Comparison of ENCODE assay signal across 11 mouse cellular contexts in genomic region chr4:144983821-144984371, GRCm38 (mm10).
A peak's percentile ranks its signal among the peaks of the same experiment; 100 is the strongest.
DNase-seq lines count a peak whose midpoint lies in the region; ATAC-seq and TF ChIP-seq lines count a peak whose summit lies in the region.
"Had no signal": no experiment of that assay in that cellular context is flagged by ENCODE, and none has a peak within 500 bp of the region (broad histone marks: within the 10 kb centered on the region; RNA-seq: fewer than 3 reads in every experiment).

No protein-coding gene starts in this region.

- no peak for DNase-seq in hindbrain, embryonic 10.5 days (ENCODE audit: low spot score)
- DNase-seq in hindbrain, embryonic 11.5 days (ENCODE audit: low spot score), result no peak
- peak; percentile 88 for DNase-seq in Patski (ENCODE audit: low read depth, low spot score)
- DNase-seq in heart, postnatal 0 days (ENCODE audit: low spot score), result peak; percentile 45
- DNase-seq in lung, postnatal 0 days (ENCODE audit: low spot score), result peak; percentile 63
- no peak for DNase-seq in thymus, postnatal 10 days (ENCODE audit: low spot score in 2 of 2)
- no peak for DNase-seq in layer of hippocampus, adult 8-10 months (ENCODE audit: low spot score in 2 of 2)
- no peak for DNase-seq in left cerebral cortex, adult 18-20 months (ENCODE audit: low spot score in 2 of 2)
- DNase-seq: cerebellum, postnatal 14 days had no signal

- H3K9ac ChIP-seq in hindbrain, embryonic 11.5 days (ENCODE audit: low read depth, low read length), result no peak overlapping the region
- no peak overlapping the region for H3K9ac ChIP-seq in heart, postnatal 0 days (replicated peaks; ENCODE audit: low read depth, low read length)
- no peak overlapping the region for H3K9ac ChIP-seq in lung, postnatal 0 days (replicated peaks; ENCODE audit: low read depth)
- H3K9ac ChIP-seq: limb, embryonic 13.5 days had no signal

- no peaks in the 10 kb centered on the region for H3K27me3 ChIP-seq in hindbrain, embryonic 10.5 days (ENCODE audit: insufficient read depth, poor library complexity, severe bottlenecking)
- no peaks in the 10 kb centered on the region for H3K27me3 ChIP-seq in hindbrain, embryonic 11.5 days (ENCODE audit: control insufficient read depth, insufficient read depth, low read length)
- H3K27me3 ChIP-seq in Patski, result no peaks in the 10 kb centered on the region
- H3K27me3 ChIP-seq in heart, postnatal 0 days (ENCODE audit: control insufficient read depth, insufficient read depth, low read length), result no peaks in the 10 kb centered on the region
- no peaks in the 10 kb centered on the region for H3K27me3 ChIP-seq in lung, postnatal 0 days (replicated peaks; ENCODE audit: insufficient read depth, low read length)
- H3K27me3 ChIP-seq: limb, embryonic 13.5 days had no signal

- no peak for ATAC-seq in hindbrain, embryonic 11.5 days (ENCODE audit: low FRiP score)
- peak; percentile 95 for ATAC-seq in Patski
- ATAC-seq in heart, postnatal 0 days (ENCODE audit: insufficient read depth, low read depth), result peak; percentile 72; the same call in 1 of the 2 replicates
- ATAC-seq in lung, postnatal 0 days, result peak; percentile 84
- ATAC-seq: CD4-positive, CD25-positive, alpha-beta regulatory T cell, adult 4 months had no signal

- no peaks in the 10 kb centered on the region for H3K36me3 ChIP-seq in hindbrain, embryonic 10.5 days
- H3K36me3 ChIP-seq in hindbrain, embryonic 11.5 days (ENCODE audit: control insufficient read depth, insufficient read depth, low read length), result no peaks in the 10 kb centered on the region
- 0 out of 2 replicates have a peak, but pooled peaks cover 2% of the 10 kb centered on the region for H3K36me3 ChIP-seq in heart, postnatal 0 days (replicated peaks; ENCODE audit: control insufficient read depth, insufficient read depth, low read length)
- H3K36me3 ChIP-seq in lung, postnatal 0 days (ENCODE audit: insufficient read depth, low read length), result no peaks in the 10 kb centered on the region

- WGBS in hindbrain, embryonic 10.5 days, result 64% methylated on average over 8 of the region's 8 CpGs
- WGBS in hindbrain, embryonic 11.5 days, result 66% methylated on average over 8 of the region's 8 CpGs
- 18% methylated on average over 8 of the region's 8 CpGs for WGBS in heart, postnatal 0 days
- 41% methylated on average over 8 of the region's 8 CpGs for WGBS in lung, postnatal 0 days

- no peak overlapping the region for H3K4me2 ChIP-seq in hindbrain, embryonic 11.5 days (replicated peaks; ENCODE audit: low read depth, low read length)
- H3K4me2 ChIP-seq in heart, postnatal 0 days (ENCODE audit: low read depth, low read length), result no peak overlapping the region
- no peak overlapping the region for H3K4me2 ChIP-seq in lung, postnatal 0 days (replicated peaks; ENCODE audit: low read depth, low read length)
- H3K4me2 ChIP-seq: limb, embryonic 13.5 days had no signal

- H3K9me3 ChIP-seq in hindbrain, embryonic 10.5 days, result no peaks in the 10 kb centered on the region
- H3K9me3 ChIP-seq in hindbrain, embryonic 11.5 days (ENCODE audit: control insufficient read depth, low read length), result no peaks in the 10 kb centered on the region
- no peaks in the 10 kb centered on the region for H3K9me3 ChIP-seq in heart, postnatal 0 days (replicated peaks; ENCODE audit: control insufficient read depth, low read length)
- H3K9me3 ChIP-seq in lung, postnatal 0 days (ENCODE audit: low read length), result no peaks in the 10 kb centered on the region
- H3K9me3 ChIP-seq: limb, embryonic 13.5 days had no signal

- POLR2A ChIA-PET in Patski (lab: Charles Lee), result interaction anchor here (1.0 to 1.5 kb wide), 7 partner anchors 9 to 89 kb away, joined by 3 to 4 read pairs (median 3); no protein-coding TSS in a partner anchor

- peaks cover 25% of the 10 kb centered on the region for H3K4me1 ChIP-seq in hindbrain, embryonic 10.5 days (replicated peaks)
- H3K4me1 ChIP-seq in hindbrain, embryonic 11.5 days (replicated peaks; ENCODE audit: control insufficient read depth, insufficient read depth, low read length), result no peaks in the 10 kb centered on the region
- peaks cover 48% of the 10 kb centered on the region for H3K4me1 ChIP-seq in heart, postnatal 0 days (ENCODE audit: control insufficient read depth, insufficient read depth)
- H3K4me1 ChIP-seq in lung, postnatal 0 days (ENCODE audit: insufficient read depth, low read depth, low read length), result peaks cover 4% of the 10 kb centered on the region; the same call in 1 of the 2 replicates

- no peak overlapping the region for H3K4me3 ChIP-seq in hindbrain, embryonic 10.5 days
- H3K4me3 ChIP-seq in hindbrain, embryonic 11.5 days (ENCODE audit: low read depth, low read length), result no peak overlapping the region
- H3K4me3 ChIP-seq in heart, postnatal 0 days (ENCODE audit: low read depth, low read length), result no peak overlapping the region
- no peak overlapping the region for H3K4me3 ChIP-seq in lung, postnatal 0 days (ENCODE audit: low read depth, low read length)
- H3K4me3 ChIP-seq: limb, embryonic 13.5 days had no signal

- no peak for TF ChIP-seq CTCF in Patski (IDR thresholded peaks at IDR 0.05)
- no peak for TF ChIP-seq CTCF in heart, postnatal 0 days (IDR thresholded peaks at IDR 0.05; ENCODE audit: low read depth)
- TF ChIP-seq CTCF in lung, postnatal 0 days (IDR thresholded peaks at IDR 0.05), result no peak

- H3K27ac ChIP-seq in hindbrain, embryonic 10.5 days, result 0 out of 2 replicates have a peak overlapping the region, but pooled peaks have one; percentile 23
- H3K27ac ChIP-seq in hindbrain, embryonic 11.5 days (ENCODE audit: low read depth, low read length), result no peak overlapping the region
- peak overlapping the region; percentile 70 for H3K27ac ChIP-seq in heart, postnatal 0 days (ENCODE audit: low read depth)
- peak overlapping the region; percentile 65 for H3K27ac ChIP-seq in lung, postnatal 0 days (ENCODE audit: low read length)
- H3K27ac ChIP-seq: limb, embryonic 13.5 days had no signal

- in situ Hi-C loops in Patski (cut with MboI; ENCODE audit: low pct_unique_long_range_greater_than_20kb), result no loop called here

- peak; percentile 23; the same call in 1 of the 2 replicates for TF ChIP-seq EP300 in heart, postnatal 0 days (IDR thresholded peaks at IDR 0.05; ENCODE audit: low read depth)
- TF ChIP-seq EP300 in lung, postnatal 0 days (IDR thresholded peaks at IDR 0.05), result peak; percentile 91

- CTCF ChIA-PET in Patski (lab: Charles Lee), result interaction anchor here (0.9 to 1.7 kb wide), 7 partner anchors 8 to 34 kb away, joined by 3 to 6 read pairs (median 4); no protein-coding TSS in a partner anchor

Comparison
In these comparisons a context has a peak if more than half of its experiments do, and no peak if none do; other contexts are left out.
1. DNase-seq: peak in Patski (single experiment), heart, postnatal 0 days (single experiment) and lung, postnatal 0 days (single experiment); none in hindbrain, embryonic 10.5 days (single experiment), hindbrain, embryonic 11.5 days (single experiment), thymus, postnatal 10 days (0 of 2), layer of hippocampus, adult 8-10 months (0 of 2) and left cerebral cortex, adult 18-20 months (0 of 2).